Mouse (Mus musculus): ENCODE measurements around the gene Abcg4.

GRCm38 (mm10) chr9:44233021-44233801, 55.2 kb downstream of the Abcg4 start:
- TF ChIP-seq CTCF (IDR thresholded peaks at IDR 0.05; ENCODE audit: control insufficient read depth, insufficient read depth, insufficient read length): no peak
- TF ChIP-seq USF1 (IDR thresholded peaks at IDR 0.05; ENCODE audit: low read depth): no peak
